Mouse (Mus musculus) ES-E14 (cell line): ENCODE measurements at regions not wholly inside any gene's neighbourhood (a gene's known extent, or its start where the extent isn't known, plus 50 kb on each side); places are given as distances from the start of the nearest gene placed in this dataset.

Experiments
- CHD2 ChIP-seq: IDR thresholded peaks from 2 replicates; pipeline ENCODE4 v1.6.1; 2014; ENCODE audit warnings: mild to moderate bottlenecking, low read depth, low read length, inconsistent platforms
- HCFC1 ChIP-seq: IDR thresholded peaks from 2 replicates; pipeline ENCODE4 v1.6.1; 2012; ENCODE audit warnings: low read length, inconsistent platforms, borderline replicate concordance; ENCODE audit not compliant: insufficient read depth
- MAFK ChIP-seq: IDR thresholded peaks from 2 replicates; pipeline ENCODE4 v1.6.1; 2014; ENCODE audit warnings: mild to moderate bottlenecking, low read depth, low read length, inconsistent platforms; ENCODE audit not compliant: insufficient read depth
- ZC3H11A ChIP-seq: IDR thresholded peaks from 2 replicates; pipeline ENCODE4 v1.6.1; 2012; ENCODE audit warnings: low read depth, mild to moderate bottlenecking, inconsistent platforms, low read length, borderline replicate concordance
- ZNF384 ChIP-seq: IDR thresholded peaks from 2 replicates; pipeline ENCODE4 v1.6.1; 2012; ENCODE audit warnings: low read depth, low read length, inconsistent platforms

GRCm38 (mm10) chr6:31846319-31846718, 203.7 kb upstream of the 1700012A03Rik start:
- no peak for TF ChIP-seq ZC3H11A
- TF ChIP-seq HCFC1 = no peak
- no peak for TF ChIP-seq MAFK
- no peak for TF ChIP-seq CHD2
- TF ChIP-seq ZNF384 = no peak
